Mouse (Mus musculus): ENCODE data around the gene Plxnb1.

GRCm38 (mm10) chr9:109125043-109125442, 29.9 kb downstream of the Plxnb1 start:
- TF ChIP-seq CTCF (IDR thresholded peaks at IDR 0.05; ENCODE audit: low read depth) = no peak
- no peak for TF ChIP-seq EP300 (optimal IDR thresholded peaks at IDR 0.05)
